Mouse (Mus musculus): ENCODE results near the gene Ppard.
"Not testable (repeated sequence)": the region's sequence is repeated elsewhere in the genome, so short reads cannot be mapped to it uniquely, and the experiment has no call there.

The Ppard gene

GRCm38 (mm10) chr17:28232475-28233060, at the start of gene Ppard:
Gene Ppard, plus strand, starts transcription at chr17:28232700.
- peak; percentile 99 for DNase-seq

GRCm38 (mm10) chr17:28184971-28185638, 47.4 kb upstream of the Ppard start:
- DNase-seq: peak; percentile 34

- DNase-seq: no peak
Measured at GRCm38 (mm10) chr17:28188313-28188712, 44.2 kb upstream of the Ppard start.

GRCm38 (mm10) chr17:28192754-28193153, 39.7 kb upstream of the Ppard start:
- DNase-seq: no peak

- no peak for DNase-seq
Measured at GRCm38 (mm10) chr17:28193559-28193958, 38.9 kb upstream of the Ppard start.

GRCm38 (mm10) chr17:28195033-28195432, 37.5 kb upstream of the Ppard start:
- no peak for DNase-seq

- DNase-seq: no peak
Measured at GRCm38 (mm10) chr17:28197646-28198045, 34.9 kb upstream of the Ppard start.

GRCm38 (mm10) chr17:28201982-28202381, 30.5 kb upstream of the Ppard start:
- no peak for DNase-seq

- DNase-seq: peak; percentile 62
Measured at GRCm38 (mm10) chr17:28204052-28204720, 28.3 kb upstream of the Ppard start.

- no peak for DNase-seq
Measured at GRCm38 (mm10) chr17:28205443-28205842, 27.1 kb upstream of the Ppard start.

- no peak for DNase-seq
Measured at GRCm38 (mm10) chr17:28207092-28207491, 25.4 kb upstream of the Ppard start.

GRCm38 (mm10) chr17:28207591-28208313, 24.7 kb upstream of the Ppard start, which contains the start of gene Def6:
Gene Def6, plus strand, starts transcription at chr17:28207778.
- DNase-seq: peak; percentile 86

- DNase-seq: no peak
Measured at GRCm38 (mm10) chr17:28208314-28208612, 24.2 kb upstream of the Ppard start.

GRCm38 (mm10) chr17:28209457-28210110, 22.9 kb upstream of the Ppard start:
- DNase-seq: no peak

- DNase-seq: peak; percentile 35
Measured at GRCm38 (mm10) chr17:28211921-28212341, 20.6 kb upstream of the Ppard start.

- DNase-seq: no peak
Measured at GRCm38 (mm10) chr17:28212391-28212790, 20.1 kb upstream of the Ppard start.

- no peak for DNase-seq
Measured at GRCm38 (mm10) chr17:28213236-28213635, 19.3 kb upstream of the Ppard start.

- DNase-seq: no peak
Measured at GRCm38 (mm10) chr17:28216791-28217190, 15.7 kb upstream of the Ppard start.

- peak; percentile 80 for DNase-seq
Measured at GRCm38 (mm10) chr17:28217721-28218649, 14.5 kb upstream of the Ppard start.

- not testable (repeated sequence) for DNase-seq
Measured at GRCm38 (mm10) chr17:28222463-28222862, 10.0 kb upstream of the Ppard start.

- peak; percentile 96 for DNase-seq
Measured at GRCm38 (mm10) chr17:28223561-28224391, 8.7 kb upstream of the Ppard start.
